Mouse (Mus musculus) erythroblast, embryonic 14.5 days (primary cell): Measurements from ENCODE around the gene Sh3rf3.

Experiments
- GATA1 ChIP-seq: IDR thresholded peaks from 2 replicates; pipeline ENCODE4 v1.6.1; 2012; ENCODE audit warnings: low read length, inconsistent platforms, mixed read lengths
- TAL1 ChIP-seq: IDR thresholded peaks from 3 replicates; pipeline ENCODE4 v1.6.1; 2012; ENCODE audit warnings: low read length, inconsistent platforms, mixed read lengths

DNA sequence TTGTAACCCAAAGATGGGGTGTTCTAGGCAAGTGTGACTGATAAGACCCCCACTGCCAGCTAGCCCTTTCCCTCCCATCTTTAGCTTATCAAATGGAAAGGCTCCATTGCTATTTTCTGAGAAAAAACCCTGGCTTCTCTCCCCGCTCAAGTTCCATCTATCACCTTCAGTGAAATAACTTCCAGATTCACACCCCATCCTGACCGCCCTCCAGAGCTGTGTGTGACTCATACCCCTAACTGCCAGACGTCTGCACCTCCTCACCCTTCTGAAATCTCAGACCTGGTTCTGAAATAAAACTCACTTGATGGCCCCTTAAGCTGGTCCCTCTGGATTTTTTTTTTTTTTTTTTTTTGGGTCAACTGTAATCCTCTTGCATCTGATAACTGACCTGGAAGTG lies 5.2 kb upstream of the Sh3rf3 start:
- TF ChIP-seq GATA1 (no peak), TAL1 (no peak)
